Mouse (Mus musculus) right cerebral cortex, postnatal 36 days (tissue): Measurements from ENCODE around the gene Chrng.

Experiments used
- DNase-seq, 2 experiments: peaks; one replicate each; pipeline ENCODE4 v3.0.0; 2022; ENCODE audit warnings: low spot score in 2 of 2, mixed read lengths in 1 of 2

The Chrng gene

DNA sequence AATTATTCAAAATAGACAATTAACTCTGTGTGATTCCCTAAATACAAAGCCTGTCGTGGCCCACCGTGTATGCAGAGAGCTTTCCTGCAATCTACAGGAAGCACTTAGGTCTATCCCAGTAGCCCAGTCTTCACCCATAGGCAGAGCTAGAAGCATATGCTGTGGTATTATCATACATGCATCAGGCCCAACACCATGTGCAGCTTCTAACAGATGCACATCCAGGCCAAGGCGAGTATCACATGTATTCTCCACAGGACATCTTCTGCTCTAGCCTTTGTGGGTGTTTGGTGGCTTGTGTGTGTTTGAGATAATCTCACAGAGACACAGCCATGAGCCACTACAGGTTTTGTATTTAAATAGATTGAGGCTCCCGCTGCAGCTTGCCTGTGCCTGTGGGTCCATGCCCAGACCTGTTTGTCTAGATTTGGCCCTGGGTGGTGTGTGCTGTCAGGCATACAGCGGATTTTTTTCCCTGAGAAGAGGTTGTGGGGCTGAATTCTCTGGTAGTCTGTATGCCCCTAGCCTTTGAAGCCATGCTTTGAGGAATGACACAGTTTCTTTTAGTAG, 47.7 kb downstream of the Chrng start:
- no peak for DNase-seq

DNA sequence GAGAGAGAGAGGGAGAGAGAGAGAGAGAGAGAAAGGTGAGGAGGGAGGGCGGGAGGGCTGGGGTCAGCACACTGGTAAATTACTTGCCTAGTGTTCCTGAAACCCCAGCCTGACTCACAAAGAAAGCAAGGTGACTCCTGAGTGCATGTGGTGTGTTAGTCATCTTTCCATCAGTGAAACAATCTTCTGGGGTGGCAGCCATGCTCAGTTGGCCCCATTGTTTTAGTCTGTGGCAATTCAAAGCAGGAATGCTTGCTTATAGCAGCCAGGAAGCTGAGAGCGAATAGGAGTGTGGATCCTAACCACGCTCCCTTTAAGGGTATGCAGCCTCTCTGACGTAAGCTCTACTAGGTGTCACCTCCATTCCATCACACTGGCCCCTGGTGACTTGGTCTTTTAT, 50.7 kb downstream of the Chrng start:
- DNase-seq = no peak

DNA sequence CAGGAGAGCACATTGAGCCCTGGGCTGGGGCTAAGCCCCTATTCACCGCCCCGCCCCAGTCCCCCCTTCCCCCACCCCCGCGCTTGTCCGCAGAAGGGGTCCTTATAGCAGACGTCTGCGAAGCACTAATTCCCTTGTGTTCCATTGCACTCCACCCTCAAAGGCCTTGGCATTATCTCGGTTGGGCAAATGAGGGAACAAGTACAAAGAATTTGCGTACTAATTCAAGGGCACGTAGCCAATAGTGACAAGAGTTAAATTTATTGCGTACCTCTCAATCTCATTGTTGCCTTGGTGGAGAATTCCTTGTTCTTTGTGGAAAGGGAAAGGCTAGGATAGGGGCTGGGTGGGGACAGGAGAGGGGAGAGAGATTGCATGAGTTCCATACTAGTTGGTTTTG, 53.2 kb downstream of the Chrng start:
- no peak for DNase-seq

DNA sequence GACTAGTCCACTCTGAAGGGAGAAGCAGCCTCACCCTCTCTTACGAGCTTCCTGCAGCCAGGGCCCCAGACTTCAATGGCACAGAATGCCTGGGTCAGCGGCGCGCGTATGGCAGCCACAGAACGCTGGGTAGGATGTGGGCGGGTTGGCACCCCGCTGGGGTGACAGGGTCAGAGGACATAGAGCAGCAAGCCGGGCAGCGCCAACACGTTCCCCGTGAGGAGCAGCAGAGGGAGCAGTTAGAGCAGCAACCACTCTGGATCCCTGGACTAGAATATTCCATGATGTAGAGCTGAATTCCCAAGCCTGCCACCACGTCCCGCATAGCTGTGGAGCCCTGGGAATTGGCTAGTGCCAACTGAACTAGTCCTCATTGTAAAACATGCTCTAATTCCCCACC, 54.0 kb downstream of the Chrng start:
- DNase-seq = no peak

DNA sequence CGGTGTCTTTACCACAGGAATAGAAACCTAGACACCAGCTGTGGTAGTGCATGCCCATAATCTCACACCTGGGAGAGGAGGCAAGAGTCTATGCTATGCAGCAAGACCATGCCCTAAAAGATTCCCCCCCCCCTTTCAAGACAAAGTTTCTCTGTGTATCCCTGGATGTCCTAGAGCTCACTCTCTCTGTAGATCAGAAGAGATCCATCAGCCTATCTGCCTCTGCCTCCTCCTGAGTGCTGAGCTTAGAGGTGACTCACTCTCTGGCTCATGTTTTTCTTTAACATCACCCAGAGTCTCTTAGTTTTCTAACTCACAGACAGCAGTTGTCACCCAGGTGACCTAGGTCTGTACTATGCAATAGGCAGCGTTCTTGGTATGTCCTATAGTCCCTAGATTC, 54.9 kb downstream of the Chrng start:
- DNase-seq = no peak
